Mouse (Mus musculus) inflammation-experienced regulatory T-cells, adult 6 months (primary cell): ENCODE measurements around the gene Gbf1. TPM values are rescaled to one million over a fixed set of nuclear protein-coding genes. Genes with fewer than 3 reads are reported as not detected.
"Not testable (repeated sequence)": the region's sequence is repeated elsewhere in the genome, so short reads cannot be mapped to it uniquely, and the experiment has no call there.

Experiments
- ATAC-seq: one replicate; pipeline ENCODE4 v1.8.0; 2017
- polyA plus RNA-seq, 3 experiments: library from polyadenylated mRNA; unstranded; fragments of 100-300 nt; shearing (Covaris generic); gene quantifications; one replicate each; pipeline ENCODE4 v1.2.1; 2017

The Gbf1 gene
- polyA plus RNA-seq, 3 experiments from 2014 or later, result 25.5 to 35.6 (median 32.6) TPM

GRCm38 (mm10) chr19:46147511-46148371, 4.6 kb upstream of the Gbf1 start, which contains the start of gene Pitx3:
Pitx3 (minus strand) TSS chr19:46148326.
- no peak for ATAC-seq

GRCm38 (mm10) chr19:46148372-46148760, 3.9 kb upstream of the Gbf1 start:
- no peak for ATAC-seq

- ATAC-seq, result no peak
Observed at GRCm38 (mm10) chr19:46149091-46149490, 3.2 kb upstream of the Gbf1 start.

- ATAC-seq, result no peak
Observed at GRCm38 (mm10) chr19:46165950-46166349, 13.6 kb downstream of the Gbf1 start.

- ATAC-seq, result not testable (repeated sequence)
Observed at GRCm38 (mm10) chr19:46167169-46167568, 14.9 kb downstream of the Gbf1 start.

GRCm38 (mm10) chr19:46169396-46169795, 17.1 kb downstream of the Gbf1 start:
- ATAC-seq, result no peak

- no peak for ATAC-seq
Observed at GRCm38 (mm10) chr19:46169913-46170312, 17.6 kb downstream of the Gbf1 start.

GRCm38 (mm10) chr19:46172541-46172940, 20.2 kb downstream of the Gbf1 start:
- no peak for ATAC-seq

GRCm38 (mm10) chr19:46175173-46175572, 22.9 kb downstream of the Gbf1 start:
- no peak for ATAC-seq

GRCm38 (mm10) chr19:46177046-46177445, 24.7 kb downstream of the Gbf1 start:
- ATAC-seq, result no peak

- ATAC-seq, result no peak
Observed at GRCm38 (mm10) chr19:46180274-46180673, 28.0 kb downstream of the Gbf1 start.

- no peak for ATAC-seq
Observed at GRCm38 (mm10) chr19:46182241-46182640, 29.9 kb downstream of the Gbf1 start.

- no peak for ATAC-seq
Observed at GRCm38 (mm10) chr19:46186611-46187010, 34.3 kb downstream of the Gbf1 start.

- no peak for ATAC-seq
Observed at GRCm38 (mm10) chr19:46187203-46187602, 34.9 kb downstream of the Gbf1 start.

- no peak for ATAC-seq
Observed at GRCm38 (mm10) chr19:46198293-46198692, 46.0 kb downstream of the Gbf1 start.

GRCm38 (mm10) chr19:46198891-46199290, 46.6 kb downstream of the Gbf1 start:
- no peak for ATAC-seq

GRCm38 (mm10) chr19:46204166-46204565, 51.9 kb downstream of the Gbf1 start:
- no peak for ATAC-seq

GRCm38 (mm10) chr19:46205680-46206079, 53.4 kb downstream of the Gbf1 start:
- ATAC-seq, result no peak

- ATAC-seq, result no peak
Observed at GRCm38 (mm10) chr19:46210951-46211350, 58.6 kb downstream of the Gbf1 start.

GRCm38 (mm10) chr19:46214541-46214940, 62.2 kb downstream of the Gbf1 start:
- ATAC-seq, result no peak

GRCm38 (mm10) chr19:46215401-46215800, 63.1 kb downstream of the Gbf1 start:
- no peak for ATAC-seq

- no peak for ATAC-seq
Observed at GRCm38 (mm10) chr19:46216716-46217115, 64.4 kb downstream of the Gbf1 start.

- not testable (repeated sequence) for ATAC-seq
Observed at GRCm38 (mm10) chr19:46217347-46217746, 65.0 kb downstream of the Gbf1 start.

GRCm38 (mm10) chr19:46220116-46220515, 67.8 kb downstream of the Gbf1 start:
- no peak for ATAC-seq
